Mouse (Mus musculus) cerebellum, postnatal 25 days (tissue): ENCODE measurements around the gene Ppt2.
A peak's percentile ranks its signal among the peaks of the same experiment; 100 is the strongest.

Source experiments
- DNase-seq, 2 experiments: peaks; one replicate each; pipeline ENCODE4 v3.0.0; 2021; ENCODE audit warnings: mixed read lengths in 2 of 2

The Ppt2 gene

DNA sequence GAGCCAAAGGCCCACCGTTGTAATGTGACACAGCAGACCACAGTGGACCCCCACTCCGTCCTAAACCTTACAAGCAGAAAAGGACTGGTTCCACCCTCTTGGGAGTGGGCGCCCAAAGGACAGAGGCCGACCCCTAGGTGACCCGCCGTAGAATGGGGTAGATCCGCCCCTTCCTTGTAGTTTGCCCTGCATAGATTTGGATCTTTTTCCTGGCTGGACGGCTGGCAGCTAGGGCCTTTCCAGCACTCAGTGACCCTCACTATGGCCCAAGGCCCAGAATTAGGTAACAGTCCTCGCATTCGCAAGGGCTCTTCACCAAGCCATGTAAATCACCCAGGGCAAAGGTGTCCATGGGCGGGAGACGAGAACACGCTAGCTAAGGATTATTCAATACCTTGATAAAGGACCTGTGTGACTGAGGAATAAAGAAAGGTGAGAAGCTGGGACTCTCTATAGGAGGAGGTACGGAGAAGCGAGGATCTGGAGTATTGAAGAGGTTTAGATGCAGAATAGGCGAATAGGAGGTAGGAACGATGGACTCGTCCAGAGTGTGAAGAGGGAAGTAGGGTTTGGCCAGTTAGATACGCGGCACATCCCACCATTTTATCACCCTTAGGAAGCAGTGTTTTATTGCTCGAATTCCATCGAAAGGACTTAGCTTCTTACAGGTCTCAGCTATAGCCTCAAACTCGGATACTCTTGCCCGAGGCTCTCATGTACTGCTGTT lies 23.6 kb downstream of the Ppt2 start:
- DNase-seq, result no peak

DNA sequence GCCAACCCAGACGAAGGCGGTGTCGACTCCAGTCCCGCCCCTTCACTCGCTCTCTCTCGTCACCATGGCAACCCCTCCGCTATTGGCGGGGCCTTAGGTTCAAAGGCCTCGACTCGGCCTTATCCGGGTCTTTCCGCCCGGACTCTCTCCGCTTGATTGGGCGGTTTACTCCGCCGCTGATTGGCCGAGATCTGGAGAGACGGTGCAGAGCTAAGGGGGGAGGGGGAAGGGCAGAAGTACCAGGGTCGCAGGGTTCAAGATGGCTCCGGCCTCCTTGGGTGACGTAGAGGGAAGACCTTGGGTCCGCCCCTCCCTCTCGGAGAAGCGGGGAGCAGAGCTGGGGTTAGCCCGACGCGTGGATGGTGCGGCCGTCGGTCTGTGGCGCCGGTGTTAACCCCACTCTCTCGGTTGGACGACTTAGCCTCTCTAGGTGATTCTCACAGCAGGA lies 24.2 kb downstream of the Ppt2 start, which contains the start of gene Agpat1:
Gene Agpat1 (plus strand): TSS at position 202 of the 448 bp plus-strand sequence.
- DNase-seq, result peak; percentile 96 to 99

DNA sequence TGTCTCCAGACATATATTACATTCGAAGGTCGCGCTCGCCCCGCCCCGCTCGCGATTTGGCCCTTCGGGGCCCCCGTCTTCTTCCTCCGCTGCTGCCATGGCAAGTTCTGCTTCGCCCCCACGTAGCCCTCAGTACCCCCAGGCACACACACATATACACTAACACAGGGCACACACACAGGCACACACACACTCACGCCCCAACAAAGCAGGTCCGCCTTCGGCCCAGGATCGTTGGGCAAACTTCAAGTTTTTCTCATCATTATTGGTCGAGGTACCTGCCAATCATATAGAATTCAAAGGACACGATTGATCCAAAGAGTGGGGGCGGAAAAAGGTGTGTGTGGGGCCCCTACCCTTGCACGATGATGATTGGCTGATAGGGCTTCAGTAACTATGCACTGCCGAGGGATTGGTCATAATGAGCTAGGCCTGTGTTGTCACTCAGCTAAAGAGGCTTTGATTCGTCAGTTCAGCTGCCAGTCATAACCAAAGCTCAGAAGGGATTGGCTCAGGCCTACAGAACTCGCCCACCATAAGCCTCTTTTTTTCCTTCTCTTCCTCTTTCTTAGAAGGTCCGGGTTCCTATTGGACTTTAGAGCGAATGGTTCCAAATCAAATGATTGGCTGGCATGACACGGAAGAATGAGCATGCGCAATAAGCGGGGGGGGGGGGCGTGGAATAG lies 24.8 kb downstream of the Ppt2 start, which contains the start of gene Rnf5:
Gene Rnf5 (minus strand): TSS at position 316 of the 686 bp plus-strand sequence.
- DNase-seq, result peak; percentile 96 to 99

DNA sequence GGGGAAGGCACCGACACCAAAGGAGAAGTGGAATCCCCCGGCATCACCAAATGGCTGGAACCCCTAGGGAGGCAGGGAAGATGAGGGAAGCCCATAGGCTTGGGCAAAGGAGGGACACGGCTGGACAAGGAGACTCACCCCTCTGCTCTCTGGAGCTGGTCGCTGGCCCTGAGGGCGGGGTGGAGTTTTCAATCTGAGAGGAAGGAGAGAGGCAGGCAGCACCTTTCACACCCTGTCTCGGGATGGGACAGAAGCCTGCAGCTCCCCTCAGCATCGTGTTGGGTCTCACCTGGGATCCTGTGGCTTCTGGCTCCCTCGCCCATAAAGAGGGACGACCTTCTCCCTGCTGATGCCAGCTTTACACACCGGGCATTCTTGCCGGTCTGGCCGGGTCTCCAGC lies 26.5 kb downstream of the Ppt2 start:
- DNase-seq, result no peak

DNA sequence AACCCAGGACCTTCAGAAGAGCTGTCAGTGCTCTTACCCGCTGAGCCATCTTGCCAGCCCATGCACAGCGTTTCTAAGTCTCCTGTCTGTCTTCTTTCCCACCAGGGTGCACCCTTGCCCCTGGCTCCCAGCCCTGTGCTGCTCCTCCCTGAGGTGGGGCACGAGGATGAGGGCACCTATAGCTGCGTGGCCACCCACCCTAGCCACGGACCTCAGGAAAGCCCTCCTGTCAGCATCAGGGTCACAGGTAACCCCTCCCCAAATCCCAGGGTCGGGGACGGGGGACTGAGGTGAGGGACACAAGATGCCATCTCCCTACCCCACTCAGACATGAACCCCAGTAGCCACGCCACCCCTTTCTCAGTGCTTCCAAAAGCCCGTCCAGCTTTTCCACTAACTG lies 28.4 kb downstream of the Ppt2 start:
- DNase-seq, result no peak

DNA sequence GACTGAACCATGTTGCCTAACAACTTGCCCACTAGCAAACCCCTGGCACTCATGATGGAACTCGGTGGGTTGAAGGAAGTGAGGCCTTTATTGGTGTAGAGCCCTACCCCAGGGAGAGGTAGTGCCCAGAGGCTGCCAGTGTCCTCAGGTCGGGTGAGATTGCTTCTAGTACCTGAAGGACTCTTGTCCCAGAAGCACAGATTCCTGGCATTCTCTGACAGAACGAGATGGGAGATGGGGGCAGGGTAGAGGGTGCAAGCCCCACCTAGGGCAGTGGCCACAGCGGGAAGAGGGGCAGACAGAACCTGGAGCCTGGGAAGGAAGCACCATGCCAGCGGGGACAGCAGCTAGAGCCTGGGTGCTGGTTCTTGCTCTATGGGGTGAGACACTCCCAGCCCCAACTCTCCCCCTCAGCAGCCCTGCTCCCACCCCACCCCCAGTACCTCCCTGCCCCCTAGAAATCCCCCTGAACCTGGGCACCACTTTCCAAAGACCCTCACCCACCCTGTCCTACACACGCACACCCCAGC lies 30.7 kb downstream of the Ppt2 start, which contains the start of gene Ager:
Gene Ager (plus strand): TSS at position 297 of the 530 bp plus-strand sequence.
- DNase-seq, result no peak

DNA sequence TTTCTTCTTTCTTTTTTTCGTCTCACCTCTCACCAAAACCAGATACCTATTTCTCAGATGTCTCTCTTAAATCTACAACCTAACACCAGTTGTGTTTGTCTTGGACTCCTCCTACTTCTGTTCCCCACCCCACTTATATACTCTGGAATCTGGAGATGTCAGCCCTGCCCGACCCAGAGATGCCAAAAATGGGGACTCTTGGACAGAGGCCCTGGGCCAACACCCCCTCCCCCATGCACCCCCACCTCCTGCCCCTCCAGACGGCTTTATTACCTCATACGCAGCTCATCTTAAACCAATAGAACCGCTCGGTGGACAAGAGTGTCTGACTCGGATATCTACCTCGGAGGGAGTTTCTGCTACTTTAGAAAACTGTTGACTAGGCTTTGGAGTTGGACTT lies 32.2 kb downstream of the Ppt2 start:
- no peak for DNase-seq

DNA sequence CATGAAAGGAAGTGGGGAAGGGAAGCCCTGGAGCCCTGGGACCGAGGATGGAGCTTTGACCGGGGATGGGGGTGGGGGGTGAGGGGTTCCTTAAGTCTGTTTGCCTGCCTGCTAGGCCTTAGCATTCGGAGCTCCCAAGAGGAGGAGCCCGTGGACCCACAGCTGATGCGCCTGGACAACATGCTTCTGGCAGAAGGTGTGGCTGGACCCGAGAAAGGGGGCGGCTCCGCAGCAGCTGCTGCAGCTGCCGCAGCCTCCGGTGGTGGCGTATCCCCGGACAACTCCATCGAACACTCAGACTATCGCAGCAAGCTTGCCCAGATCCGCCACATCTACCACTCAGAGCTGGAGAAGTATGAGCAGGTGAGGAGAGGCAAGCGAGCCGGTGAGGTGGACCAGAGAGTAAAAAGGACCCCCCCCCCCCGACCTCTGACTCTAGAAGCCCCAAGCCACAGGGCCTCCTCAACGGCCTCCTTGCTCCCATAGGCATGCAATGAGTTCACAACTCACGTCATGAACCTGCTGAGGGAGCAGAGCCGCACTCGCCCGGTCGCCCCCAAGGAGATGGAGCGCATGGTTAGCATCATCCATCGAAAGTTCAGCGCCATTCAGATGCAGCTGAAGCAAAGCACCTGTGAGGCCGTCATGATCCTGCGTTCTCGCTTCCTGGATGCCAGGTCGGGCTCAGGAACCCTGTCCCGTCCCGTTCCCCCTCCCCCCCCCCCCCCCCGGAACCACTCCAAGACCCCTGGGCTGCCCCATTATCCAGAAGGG lies 34.4 kb downstream of the Ppt2 start:
- DNase-seq, result peak in 1 of 2 experiments; percentile 31

DNA sequence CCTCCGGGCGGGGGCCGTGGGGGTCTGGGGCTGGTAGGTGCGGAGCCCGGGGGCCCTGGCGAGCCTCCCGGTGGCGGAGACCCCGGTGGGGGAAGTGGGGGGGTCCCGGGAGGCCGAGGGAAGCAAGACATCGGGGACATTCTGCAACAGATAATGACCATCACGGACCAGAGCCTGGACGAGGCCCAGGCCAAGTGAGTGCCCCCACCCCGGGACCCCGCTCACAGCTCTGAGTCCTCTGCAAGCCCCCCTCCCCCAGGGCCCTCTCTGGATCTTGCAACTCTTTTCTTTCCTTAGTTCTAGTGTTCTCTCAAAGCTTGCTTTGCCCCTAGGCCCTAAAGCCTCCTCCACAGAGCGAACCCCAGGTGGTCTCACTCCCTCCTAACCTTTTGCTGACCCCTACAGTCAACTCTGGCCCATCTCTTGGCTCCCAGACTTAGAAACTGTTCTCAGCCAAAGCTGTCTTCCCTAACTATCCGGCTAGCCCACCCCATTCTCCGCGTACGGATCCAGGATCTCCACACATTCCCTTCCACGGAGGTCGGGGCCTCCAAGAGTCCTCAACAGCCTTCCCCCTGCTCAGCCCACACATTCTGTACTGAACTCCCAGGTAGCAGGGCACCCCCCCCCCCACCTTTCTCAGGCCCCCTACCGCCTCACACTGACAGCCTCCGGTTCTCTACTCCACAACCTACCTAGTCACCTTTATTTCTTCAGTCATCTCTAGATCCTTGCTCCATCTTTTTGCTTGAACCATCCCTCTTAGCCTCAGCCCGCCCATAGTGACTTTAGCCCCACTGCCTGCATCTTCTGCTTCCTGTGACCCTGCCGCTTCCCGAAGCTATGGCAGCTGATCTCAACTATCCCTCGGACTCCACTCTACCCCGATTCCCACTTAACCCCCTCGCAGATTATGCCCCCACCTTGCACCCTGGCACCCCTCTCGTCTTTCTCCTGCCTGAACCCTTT lies 35.4 kb downstream of the Ppt2 start:
- peak; percentile 57 to 60 for DNase-seq

DNA sequence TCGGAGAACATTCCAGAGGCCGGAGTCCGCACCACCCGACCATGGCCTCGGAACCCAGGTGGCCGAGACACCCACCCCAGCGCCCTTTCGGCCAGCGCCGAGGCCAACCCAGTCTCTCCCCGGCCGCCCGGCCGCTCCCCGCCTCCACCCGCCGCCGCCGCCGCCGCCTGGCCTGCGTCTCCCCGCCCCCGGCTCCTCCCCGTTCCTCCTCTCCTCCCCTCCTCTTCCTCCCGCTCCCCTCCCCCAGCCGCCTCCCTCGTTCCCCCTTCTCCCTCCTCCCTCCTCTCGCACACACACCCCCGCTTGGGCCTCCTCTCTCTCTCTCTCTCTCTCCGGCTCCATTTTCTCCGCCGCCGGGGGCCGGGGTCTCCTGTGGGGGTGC lies 36.3 kb downstream of the Ppt2 start:
- peak; percentile 84 to 96 for DNase-seq

DNA sequence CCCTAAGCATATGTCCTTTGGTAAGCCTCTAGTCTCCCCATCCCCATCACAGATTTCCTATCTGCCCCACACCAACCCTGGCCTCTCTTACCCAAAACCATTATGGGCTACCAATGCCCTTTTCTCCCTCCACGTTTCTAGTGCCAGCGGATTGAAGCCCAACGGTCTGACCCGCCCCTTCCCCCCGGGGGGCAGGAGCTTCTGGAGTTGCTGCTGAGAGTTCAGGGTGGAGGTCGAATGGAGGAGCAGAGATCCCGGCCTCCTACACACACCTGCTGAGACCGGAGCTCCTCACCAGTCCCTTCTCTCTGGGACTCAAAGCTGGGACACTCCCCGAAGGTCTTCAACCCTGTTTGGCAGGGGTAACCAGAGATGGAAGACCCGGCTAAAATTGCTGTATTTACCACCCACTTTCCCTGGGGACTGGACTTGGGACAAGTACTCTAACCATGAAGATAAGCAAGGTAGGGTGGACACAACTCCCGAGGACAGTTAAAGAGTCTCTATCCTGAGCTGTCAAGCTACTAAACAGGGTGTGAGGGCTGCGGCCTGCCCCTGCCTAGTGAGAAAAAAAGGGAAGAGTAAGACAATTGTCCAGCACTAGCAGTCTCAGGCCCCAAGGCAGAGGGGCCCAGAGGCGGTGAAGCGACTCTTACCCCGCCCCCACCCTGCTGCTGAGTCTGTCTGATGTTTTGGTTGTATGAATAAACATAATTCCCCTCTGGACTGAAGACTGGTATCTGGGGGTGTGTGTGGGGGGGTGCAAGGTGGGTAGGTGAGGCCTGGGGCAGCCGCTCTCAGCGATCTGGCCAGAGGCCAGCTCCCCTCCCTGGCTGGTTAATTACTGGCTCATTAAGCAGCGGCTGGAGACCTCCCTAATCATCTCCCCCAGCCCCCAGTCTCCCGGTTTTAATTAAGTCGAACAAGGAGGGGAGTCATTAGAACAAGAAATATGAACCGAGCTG lies 37.0 kb downstream of the Ppt2 start, which contains the start of gene Pbx2:
Gene Pbx2 (plus strand): TSS at position 238 of the 965 bp plus-strand sequence.
- peak in 1 of 2 experiments; percentile 37 for DNase-seq

DNA sequence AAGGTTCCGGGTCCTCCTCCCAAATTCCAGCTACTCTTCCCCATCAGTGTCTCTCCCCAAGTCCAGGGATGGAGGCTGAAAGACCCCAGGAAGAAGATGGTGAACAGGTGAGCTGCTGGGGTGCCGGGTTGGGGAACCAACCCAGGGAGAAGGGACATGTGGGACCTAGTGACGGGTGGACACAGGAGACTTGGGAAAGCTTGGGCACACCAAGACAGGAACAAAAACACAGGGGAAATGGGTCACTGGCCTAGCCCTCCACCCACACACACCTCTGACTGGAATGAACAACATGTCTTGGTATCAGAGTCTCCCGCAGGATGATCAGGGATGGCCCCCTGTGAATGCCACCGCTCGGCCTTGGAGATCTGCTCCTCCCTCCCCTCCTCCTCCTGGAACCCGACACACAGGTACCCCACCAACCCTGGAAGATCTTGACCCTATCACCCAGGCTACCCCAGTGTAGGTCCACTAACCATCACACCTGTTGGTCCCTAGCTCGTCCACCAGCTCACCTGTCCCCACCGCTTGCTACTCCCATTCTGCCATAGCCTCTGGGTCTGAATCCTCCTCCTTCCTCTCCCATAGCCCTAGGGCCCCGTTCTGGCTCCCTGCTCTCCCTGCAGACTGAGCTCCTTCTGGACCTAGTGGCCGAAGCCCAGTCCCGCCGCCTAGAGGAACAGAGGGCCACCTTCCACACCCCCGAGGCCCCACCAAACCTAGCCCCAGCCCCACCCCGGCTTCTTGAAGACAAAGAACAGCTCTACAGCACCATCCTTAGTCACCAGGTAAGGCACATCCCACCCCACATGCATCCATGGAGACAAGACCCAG lies 37.9 kb downstream of the Ppt2 start:
- no peak for DNase-seq

DNA sequence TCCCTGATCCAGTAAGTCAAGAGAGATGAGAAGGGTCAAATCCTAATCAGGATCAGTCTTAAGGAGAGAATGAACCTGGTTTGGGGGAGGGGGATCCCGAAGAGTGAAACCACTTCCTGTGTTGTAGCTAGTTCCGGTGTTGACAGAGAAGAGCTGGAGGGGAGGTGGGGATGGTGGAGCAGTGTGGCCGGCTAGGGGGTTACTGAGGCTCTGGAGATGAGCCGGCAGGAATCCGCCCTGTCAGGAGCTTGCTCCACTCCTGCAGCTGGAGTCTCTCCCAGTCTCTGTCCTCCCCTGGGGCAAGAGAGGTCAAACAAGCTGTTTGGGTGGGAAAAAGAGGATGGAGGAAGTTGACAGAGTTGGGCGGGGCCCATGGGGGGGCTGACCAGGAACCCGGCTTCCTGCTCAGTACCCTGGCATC lies 38.6 kb downstream of the Ppt2 start, which contains the start of gene Gpsm3:
Gene Gpsm3 (plus strand): TSS at position 126 of the 421 bp plus-strand sequence.
- no peak for DNase-seq

DNA sequence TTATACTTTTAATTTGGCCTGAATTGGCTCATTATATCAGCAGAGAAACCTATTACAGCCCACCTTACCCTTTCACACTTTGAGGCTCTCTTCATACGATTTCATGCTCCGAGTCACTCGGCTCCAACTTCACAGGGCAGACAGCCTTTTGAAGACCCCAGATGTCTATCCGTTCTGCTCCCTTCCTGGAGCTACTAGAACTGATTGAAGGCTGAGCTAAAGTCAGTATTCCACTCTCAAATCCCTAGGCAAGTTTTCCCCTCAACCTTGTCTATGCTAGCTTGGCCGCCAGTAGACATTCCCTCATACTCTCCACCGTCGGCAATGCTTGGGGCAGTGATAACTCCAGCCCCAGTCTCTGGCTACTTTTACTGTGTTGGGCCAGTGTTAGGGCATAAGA lies 39.1 kb downstream of the Ppt2 start:
- no peak for DNase-seq

DNA sequence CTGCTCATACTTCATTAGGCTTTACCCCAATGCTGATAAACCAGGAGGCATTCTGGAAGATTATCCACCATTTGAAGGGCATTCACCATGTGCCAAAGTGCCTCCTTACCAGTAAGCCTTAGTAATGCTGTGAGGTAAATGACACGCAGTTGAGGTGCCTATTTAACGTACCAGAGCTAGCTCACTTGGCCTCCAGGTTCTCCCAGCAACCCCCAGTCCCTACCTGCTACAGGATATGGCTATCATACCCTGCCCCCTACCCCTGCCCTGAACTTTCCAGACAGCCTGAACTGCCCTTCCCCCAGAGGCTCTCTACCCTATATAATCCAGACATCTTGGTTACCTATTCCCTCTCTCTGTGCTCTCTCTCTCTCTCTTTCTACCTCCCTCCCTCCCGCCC lies 39.5 kb downstream of the Ppt2 start:
- no peak for DNase-seq

DNA sequence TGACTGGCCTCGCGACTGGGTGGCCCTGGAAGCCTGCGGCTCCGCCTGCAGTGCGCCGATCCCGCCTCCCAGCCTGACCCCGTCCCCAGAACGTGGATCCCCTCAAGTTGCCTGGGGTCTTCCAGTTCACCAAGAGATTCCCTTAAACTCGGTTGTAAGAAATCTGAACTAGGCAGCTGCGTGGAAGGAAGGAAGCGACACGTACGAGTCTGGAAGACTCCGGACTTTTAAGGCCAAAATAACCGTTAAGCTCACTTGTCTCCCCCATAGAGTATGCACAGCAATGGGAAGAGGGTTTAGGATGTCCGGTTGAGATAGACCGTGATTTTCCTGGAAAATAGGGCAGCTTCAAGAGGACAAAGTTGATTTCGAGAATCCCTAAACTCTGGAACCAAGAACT lies 40.5 kb downstream of the Ppt2 start:
- DNase-seq, result no peak

DNA sequence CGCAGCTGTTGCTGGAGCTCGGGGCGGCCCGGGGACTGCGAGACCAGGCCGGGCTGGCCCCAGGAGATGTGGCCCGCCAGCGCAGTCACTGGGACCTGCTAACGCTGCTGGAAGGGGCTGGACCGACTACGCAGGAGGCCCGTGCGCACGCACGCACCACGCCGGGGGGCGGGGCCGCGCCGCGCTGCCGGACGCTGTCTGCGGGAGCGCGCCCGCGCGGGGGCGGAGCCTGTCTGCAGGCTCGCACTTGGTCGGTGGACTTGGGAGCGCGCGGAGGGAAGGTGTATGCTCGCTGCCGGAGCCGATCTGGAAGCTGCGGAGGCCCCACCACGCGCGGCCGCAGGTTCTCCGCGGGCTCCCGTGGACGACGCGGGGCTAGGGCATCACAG lies 40.9 kb downstream of the Ppt2 start:
- DNase-seq, result peak; percentile 99

DNA sequence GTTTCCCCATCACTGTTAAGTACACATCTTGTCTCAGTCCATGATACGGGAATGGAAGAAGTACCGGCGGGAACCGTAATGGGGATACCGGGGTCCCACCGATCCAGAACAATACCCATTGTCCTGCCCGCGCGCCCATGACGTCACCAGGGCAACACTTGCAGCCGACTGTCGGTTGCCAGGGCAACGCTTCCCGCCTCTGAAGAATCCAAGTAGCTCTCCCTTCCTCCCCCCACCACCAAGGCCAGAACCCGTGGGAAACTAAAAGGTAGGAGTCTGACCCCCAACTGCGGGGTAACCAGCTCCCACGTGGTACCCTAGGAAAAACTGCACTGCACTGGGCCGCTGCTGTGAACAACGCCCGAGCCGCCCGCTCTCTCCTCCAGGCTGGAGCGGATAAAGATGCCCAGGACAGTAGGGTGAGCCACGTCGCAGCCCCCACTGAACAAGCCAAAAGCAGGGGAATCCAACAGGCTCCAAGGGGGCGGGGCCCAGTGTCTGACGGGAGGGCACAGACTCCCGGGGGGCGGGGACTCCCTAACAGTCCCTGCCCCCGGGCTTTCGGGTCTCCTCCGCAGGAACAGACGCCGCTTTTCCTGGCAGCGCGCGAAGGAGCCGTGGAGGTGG lies 41.4 kb downstream of the Ppt2 start:
- peak; percentile 82 to 91 for DNase-seq
